Mouse (Mus musculus) kidney, postnatal 36 days (tissue): ENCODE data around the gene Gm17387.

Source experiments
- DNase-seq, 2 experiments: peaks; one replicate each; pipeline ENCODE4 v3.0.0; 2021 to 2022; ENCODE audit warnings: mixed read lengths in 2 of 2

Gm17387 gene

GRCm38 (mm10) chr7:141028831-141029230 is at the start of gene Gm17387:
Gene Gm17387 (plus strand): TSS chr7:141029131.
- DNase-seq: no peak

DNA sequence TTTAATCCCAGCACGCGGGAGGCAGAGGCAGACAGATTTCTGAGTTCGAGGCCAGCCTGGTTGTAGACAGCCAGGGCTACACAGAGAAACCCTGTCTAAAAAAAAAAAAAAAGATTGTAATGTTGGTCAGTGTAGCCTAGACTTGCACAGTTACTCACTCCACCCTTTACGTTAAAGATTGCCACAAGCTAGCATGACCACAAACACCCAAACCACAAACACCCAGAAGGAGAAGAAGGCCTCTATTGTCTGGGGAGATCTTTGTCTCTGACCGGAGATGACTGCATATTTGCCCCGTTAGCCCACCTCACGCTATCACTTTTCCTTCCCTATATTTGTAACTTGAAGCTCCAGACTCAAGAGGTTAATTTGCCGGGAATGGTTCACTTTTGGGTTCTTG is 47.2 kb upstream of the Gm17387 start:
- DNase-seq: no peak

- DNase-seq: no peak
Measured at GRCm38 (mm10) chr7:140982971-140983370, 46.0 kb upstream of the Gm17387 start.

GRCm38 (mm10) chr7:140987182-140988138 is 41.5 kb upstream of the Gm17387 start:
- no peak for DNase-seq

GRCm38 (mm10) chr7:140989022-140989421 is 39.9 kb upstream of the Gm17387 start:
- no peak for DNase-seq

- no peak for DNase-seq
Measured at GRCm38 (mm10) chr7:140990185-140990584, 38.7 kb upstream of the Gm17387 start.

DNA sequence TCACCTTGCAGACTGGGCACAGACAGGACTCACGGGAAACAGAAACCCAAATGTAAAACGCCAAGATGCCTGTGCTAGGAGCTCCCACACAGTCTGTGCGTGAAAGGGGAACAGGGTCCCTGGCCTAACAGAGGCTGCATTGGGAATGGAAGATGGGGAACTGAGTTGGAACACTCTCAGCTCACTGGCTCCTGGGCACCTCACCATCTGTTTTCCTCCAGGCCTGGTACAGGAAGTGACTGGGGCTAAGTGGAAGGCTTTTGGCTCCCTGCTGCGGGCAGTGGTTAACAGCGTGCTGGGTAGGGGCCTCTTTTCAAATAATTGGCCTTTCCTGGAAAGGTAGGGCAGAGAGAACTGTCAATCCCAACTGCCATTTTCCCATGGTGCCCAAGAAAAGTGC is 38.3 kb upstream of the Gm17387 start:
- no peak for DNase-seq

- DNase-seq: no peak
Measured at GRCm38 (mm10) chr7:140991117-140991689, 37.7 kb upstream of the Gm17387 start.

GRCm38 (mm10) chr7:140997817-140998216 is 31.1 kb upstream of the Gm17387 start:
- DNase-seq: no peak

GRCm38 (mm10) chr7:140998853-140999700 is 29.9 kb upstream of the Gm17387 start:
- no peak for DNase-seq

DNA sequence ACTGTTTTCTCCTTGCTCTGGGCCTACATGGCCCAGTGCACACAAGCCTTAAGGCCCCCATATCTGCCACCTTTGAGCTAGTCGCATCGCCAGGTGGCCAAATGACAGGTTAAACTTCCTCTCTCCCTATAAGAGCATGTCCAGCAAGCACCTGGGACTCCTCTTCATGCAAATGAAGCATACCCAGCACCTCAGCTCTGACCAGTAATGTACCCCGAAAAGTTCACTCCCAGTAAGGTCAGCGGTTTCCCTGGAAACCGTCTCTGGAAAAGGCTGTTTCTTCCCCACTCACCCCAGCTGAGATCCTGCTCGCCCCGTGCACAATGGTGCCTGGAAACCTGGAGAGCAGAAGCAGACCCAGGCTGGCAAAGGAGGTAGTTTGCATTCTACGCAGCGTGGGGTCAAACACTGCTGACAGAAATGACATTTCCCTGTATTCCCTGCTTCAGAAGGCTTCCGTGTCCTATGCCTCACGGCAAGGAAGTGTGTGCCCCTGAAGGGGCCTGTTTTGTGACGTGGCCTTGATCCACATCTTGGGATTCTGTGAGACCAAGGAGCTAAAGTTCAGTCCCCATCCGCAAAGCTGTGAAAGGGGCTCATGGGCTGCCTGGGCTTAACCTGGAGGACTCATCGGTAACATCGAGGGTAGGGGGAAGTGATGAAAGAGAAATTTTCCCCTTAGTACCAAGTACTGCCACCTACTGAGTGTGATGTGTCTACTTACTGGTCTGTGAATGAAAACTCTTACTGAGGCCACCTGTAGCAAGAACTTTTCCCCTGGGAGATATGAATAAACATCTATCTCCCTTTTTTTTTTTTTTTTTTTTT is 27.8 kb upstream of the Gm17387 start:
- no peak for DNase-seq

- DNase-seq: no peak
Measured at GRCm38 (mm10) chr7:141003248-141004010, 25.5 kb upstream of the Gm17387 start.

- no peak for DNase-seq
Measured at GRCm38 (mm10) chr7:141006446-141006845, 22.5 kb upstream of the Gm17387 start.

GRCm38 (mm10) chr7:141006914-141007313 is 22.0 kb upstream of the Gm17387 start:
- no peak for DNase-seq

DNA sequence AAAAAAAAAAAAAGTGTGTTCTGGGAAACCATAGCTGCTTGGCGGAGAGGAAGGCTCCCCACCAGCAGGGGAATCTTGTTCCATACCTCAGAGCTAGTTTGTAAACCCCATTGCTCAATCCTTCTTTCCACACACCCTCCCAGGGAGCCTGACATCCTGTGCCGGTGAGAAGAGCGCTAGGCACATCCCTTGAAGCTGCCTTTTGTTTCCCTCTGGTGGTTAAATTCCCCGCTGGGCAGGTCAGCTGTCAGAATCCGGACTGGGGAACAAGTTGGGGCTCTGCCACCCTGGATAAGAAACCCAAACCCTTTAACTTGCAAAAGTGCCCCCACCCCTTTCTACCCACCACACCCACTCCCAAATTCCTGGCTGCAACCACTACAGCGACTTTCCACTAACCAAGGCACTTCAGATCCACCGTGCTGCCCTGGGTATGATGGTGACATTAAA is 20.6 kb upstream of the Gm17387 start:
- DNase-seq: peak; percentile 21 to 42

- DNase-seq: peak; percentile 85 to 93
Measured at GRCm38 (mm10) chr7:141008938-141009660, 19.8 kb upstream of the Gm17387 start.

- peak in 1 of 2 experiments; percentile 10 for DNase-seq
Measured at GRCm38 (mm10) chr7:141009665-141010064, 19.3 kb upstream of the Gm17387 start.

DNA sequence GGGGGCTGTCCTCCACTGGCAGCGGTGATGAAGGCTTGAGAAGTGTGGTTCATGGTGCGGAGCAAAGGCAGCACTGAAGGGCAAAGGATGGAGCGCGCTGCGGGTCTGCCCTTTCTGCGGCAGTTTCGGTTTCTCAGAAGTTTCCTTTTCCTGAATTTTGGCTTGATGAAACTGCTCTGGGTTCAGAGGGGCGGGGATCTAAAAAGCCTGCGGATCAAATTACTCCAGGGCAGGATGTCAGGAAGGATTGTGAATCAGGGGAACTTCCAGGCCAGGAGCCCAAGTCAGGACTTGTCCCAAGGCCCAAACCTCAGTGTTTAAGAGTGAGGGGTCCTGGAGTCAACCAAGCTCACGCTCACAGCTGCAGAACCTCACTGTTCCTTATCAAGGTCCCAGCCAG is 18.3 kb upstream of the Gm17387 start, which contains the start of gene Ifitm3:
TSS of gene Ifitm3 (minus strand) at position 178 of the 400 bp plus-strand sequence.
- peak; percentile 72 to 79 for DNase-seq

GRCm38 (mm10) chr7:141011238-141011770 is 17.6 kb upstream of the Gm17387 start:
- peak in 1 of 2 experiments; percentile 10 for DNase-seq
